Mouse (Mus musculus) mature B cell (primary cell): Measurements from ENCODE around the gene Ltn1.

Source experiments
- in situ Hi-C: fragments of 300-500 bp; cut with MboI; formaldehyde crosslinking; loops from 2 replicates; pipeline ENCODE4 v1.14.3; 2019

Gene Ltn1

GRCm38 (mm10) chr16:87393813-87394548 lies 38.4 kb downstream of the Ltn1 start:
- in situ Hi-C loops: no loop called here

DNA sequence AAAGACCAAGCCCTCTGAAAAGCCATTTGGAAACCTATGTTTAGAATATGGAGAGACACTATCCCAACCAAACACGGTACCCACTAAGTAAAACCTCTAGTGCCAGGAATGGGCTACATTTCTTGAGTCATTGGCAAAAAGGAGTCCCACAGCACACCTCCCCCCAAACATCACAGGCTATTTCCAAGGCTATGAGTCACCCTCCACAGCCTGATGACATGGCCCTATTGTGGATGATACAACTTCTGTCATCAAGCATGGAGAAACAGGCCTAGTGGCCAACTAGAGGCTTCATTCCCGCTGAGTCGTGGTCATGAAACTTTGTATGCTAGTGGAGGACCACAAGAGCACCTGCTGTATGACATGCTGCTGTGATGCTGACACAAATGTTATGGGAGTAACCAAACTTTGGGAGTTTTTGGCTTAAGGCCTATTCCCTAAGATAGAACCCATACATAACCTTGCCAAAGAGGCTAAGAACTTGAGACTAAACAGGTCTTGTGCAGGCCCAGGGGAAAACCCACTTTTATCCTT lies 44.9 kb downstream of the Ltn1 start:
- in situ Hi-C loops: no loop called here

GRCm38 (mm10) chr16:87384366-87384765 lies 48.0 kb downstream of the Ltn1 start:
- in situ Hi-C loops: no loop called here

- in situ Hi-C loops: no loop called here
These were observed 49.4 kb downstream of the Ltn1 start for GRCm38 (mm10) chr16:87382996-87383395.

- in situ Hi-C loops: no loop called here
These were observed 66.0 kb downstream of the Ltn1 start for GRCm38 (mm10) chr16:87366445-87366844.

- in situ Hi-C loops: no loop called here
These were observed 66.4 kb downstream of the Ltn1 start for GRCm38 (mm10) chr16:87366035-87366434.

DNA sequence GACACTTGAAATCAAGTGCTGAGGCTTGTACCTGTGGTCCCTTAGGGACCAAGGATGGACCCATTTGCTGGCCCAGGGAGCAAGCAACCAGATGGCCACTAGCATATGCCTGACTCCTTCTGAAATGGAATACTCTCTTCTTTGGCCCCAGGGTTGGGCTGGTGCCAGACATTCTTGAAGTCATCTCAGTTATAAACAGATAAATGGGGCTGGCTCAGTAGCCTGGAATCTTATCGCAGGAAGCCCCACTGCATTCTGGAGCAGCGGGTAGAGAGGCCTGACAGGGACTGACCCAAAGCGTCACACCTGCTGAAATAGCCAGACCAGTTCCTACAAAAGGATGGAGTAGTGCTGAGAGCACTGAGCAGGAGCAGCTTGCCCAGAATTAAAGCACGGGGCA lies 68.2 kb downstream of the Ltn1 start:
- in situ Hi-C loops: no loop called here

DNA sequence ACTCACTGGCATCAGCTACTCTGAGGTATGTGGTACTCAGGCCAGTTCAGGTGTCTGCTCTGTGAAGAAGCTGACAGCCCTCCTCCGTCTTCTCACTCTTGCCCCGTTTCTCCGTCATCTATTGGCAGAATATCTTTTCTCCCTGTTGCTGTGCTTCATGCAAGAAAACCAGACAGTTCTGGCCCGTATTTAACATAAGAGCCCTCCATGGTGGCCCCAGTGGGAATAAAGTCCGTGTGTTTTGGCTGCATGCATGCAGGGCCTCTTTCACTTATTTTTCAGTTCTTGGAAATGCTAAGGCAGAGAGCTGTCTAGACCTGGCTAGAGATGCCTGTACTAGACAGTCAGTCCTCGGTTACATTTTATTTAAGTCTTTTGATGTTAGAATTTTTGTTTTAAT lies 72.3 kb downstream of the Ltn1 start:
- in situ Hi-C loops: no loop called here

DNA sequence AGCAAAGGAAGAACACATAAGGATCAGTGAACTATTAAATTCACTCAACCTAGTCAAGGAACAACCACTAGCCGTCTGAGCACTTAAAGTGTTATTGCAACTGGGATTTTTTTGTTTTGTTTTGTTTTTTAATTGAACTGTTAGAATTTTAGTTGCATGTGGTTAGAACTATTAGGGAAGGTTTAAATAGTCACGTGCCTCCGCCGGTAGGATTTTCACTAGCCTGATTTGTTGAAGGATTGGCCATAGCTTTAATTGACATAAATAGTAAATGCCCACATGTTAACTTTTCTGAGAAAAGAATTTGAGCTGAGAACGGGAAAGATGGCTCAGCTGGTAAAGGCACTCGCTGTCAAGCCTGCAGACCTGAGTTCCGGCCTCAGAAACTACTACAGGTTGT lies 77.7 kb downstream of the Ltn1 start:
- in situ Hi-C loops: no loop called here

- in situ Hi-C loops: no loop called here
These were observed 78.3 kb downstream of the Ltn1 start, which contains the start of gene N6amt1 for GRCm38 (mm10) chr16:87354075-87354583. N6amt1 (plus strand) TSS chr16:87354185.

DNA sequence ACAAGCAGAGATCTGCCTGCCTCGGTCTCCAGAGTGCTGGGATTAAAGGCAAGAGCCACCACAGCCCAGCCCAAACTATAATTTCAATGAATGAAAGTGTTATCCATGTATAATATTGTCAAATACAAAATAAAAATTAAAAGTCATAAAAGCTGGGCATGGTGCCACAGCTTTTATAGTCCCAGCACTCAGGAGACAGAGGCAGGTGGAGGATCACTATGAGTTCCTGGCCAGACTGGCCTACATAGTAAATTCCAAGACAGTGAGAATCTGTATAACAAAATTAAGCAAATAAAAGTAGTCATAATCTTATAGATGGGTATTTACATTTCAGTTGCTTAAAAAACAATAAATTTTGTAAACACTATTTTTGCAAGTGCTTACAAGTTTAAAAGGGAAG lies 78.8 kb downstream of the Ltn1 start:
- in situ Hi-C loops: no loop called here

GRCm38 (mm10) chr16:87351386-87352105 lies 80.9 kb downstream of the Ltn1 start:
- in situ Hi-C loops: no loop called here

DNA sequence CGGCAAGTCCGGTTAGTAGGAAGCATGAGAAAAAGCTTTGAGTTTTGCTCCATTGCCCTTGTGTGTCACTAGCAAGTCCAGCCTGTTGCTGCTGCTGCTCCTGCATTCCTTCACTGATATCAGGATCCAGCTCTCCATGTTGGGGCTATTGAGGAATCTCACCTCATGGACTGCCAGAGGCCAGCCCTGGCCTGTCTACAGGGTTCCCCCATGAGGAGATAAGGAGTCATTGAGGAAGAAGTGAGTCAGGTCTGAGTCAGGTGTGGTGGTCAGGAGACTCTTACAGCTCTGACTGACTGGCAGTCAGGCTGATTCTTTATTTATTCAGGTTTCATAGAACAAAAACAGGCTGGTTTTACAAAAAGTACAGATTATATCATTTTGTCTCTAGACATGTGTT lies 84.3 kb downstream of the Ltn1 start:
- in situ Hi-C loops: no loop called here

- in situ Hi-C loops: no loop called here
These were observed 91.3 kb downstream of the Ltn1 start for GRCm38 (mm10) chr16:87341043-87341572.

GRCm38 (mm10) chr16:87334756-87335155 lies 97.7 kb downstream of the Ltn1 start:
- in situ Hi-C loops: no loop called here

- in situ Hi-C loops: no loop called here
These were observed 102.4 kb downstream of the Ltn1 start for GRCm38 (mm10) chr16:87329986-87330385.
